Mouse (Mus musculus) kidney, adult 2 months (tissue): ENCODE measurements at regions not wholly inside any gene's neighbourhood (a gene's known extent, or its start where the extent isn't known, plus 50 kb on each side); places are given as distances from the start of the nearest gene placed in this dataset.

ENCODE experiments used
- CTCF ChIP-seq: fragments of 200-500 bp; conservative IDR thresholded peaks from 2 replicates; pipeline ENCODE4 v1.5.1; 2011; ENCODE audit warnings: low read depth, mild to moderate bottlenecking, control low read depth, low read length, moderate library complexity, mixed read lengths; ENCODE audit not compliant: insufficient read depth, insufficient read length
- POLR2A ChIP-seq: fragments of 200-500 bp; IDR thresholded peaks from one replicate; pipeline ENCODE4 v1.6.1; 2011; ENCODE audit warnings: low read depth, low read length, control low read depth

DNA sequence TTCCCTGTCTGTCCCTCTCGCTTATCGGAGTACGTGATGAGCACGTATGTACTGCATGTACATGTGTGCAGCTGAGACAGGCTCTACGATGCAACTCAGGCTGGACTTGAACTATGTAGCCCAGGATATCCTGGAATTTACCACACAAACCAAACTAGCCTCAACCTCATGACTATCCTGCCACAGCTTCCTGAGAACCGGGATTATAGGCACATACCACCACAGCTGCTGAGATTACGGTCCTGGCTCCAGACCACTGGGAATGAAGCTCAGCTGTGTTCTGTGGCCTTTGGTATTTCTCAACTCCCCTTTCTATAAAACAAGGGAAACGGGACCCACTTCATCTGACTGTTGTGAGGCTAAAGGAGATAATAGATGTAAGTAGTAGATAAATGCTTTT is 75.7 kb upstream of the Osmr start:
- TF ChIP-seq CTCF, result no peak
- no peak for TF ChIP-seq POLR2A
